Mouse (Mus musculus) kidney, adult 2 months (tissue): ENCODE data around the gene Prkn.

ENCODE experiments used
- CTCF ChIP-seq: fragments of 200-500 bp; conservative IDR thresholded peaks from 2 replicates; pipeline ENCODE4 v1.5.1; 2011; ENCODE audit warnings: low read depth, mild to moderate bottlenecking, control low read depth, low read length, moderate library complexity, mixed read lengths; ENCODE audit not compliant: insufficient read depth, insufficient read length
- POLR2A ChIP-seq: fragments of 200-500 bp; IDR thresholded peaks from one replicate; pipeline ENCODE4 v1.6.1; 2011; ENCODE audit warnings: low read depth, low read length, control low read depth

GRCm38 (mm10) chr17:11950198-11950594, 1110.0 kb downstream of the Prkn start:
- TF ChIP-seq POLR2A, result no peak
- TF ChIP-seq CTCF, result no peak
